Mouse (Mus musculus): ENCODE results near the gene Flt3.

GRCm38 (mm10) chr5:147302746-147303400, 97.4 kb downstream of the Flt3 start:
- TF ChIP-seq CTCF (IDR thresholded peaks at IDR 0.05; ENCODE audit: borderline replicate concordance, insufficient read depth, low read depth, low read length): no peak
- no peak for TF ChIP-seq POLR2A (IDR thresholded peaks at IDR 0.05; ENCODE audit: borderline replicate concordance, insufficient read depth, low read length)

All from cerebellum, adult 2 months (tissue).